Mouse (Mus musculus): ENCODE measurements around the gene Tmem95.

GRCm38 (mm10) chr11:69900471-69901405, 22.9 kb upstream of the Tmem95 start, which contains the start of the genes 2810408A11Rik and Neurl4:
- TF ChIP-seq CTCF (IDR thresholded peaks at IDR 0.05; ENCODE audit: low read depth): no peak
- TF ChIP-seq EP300 (optimal IDR thresholded peaks at IDR 0.05): peak; percentile 78
